Mouse (Mus musculus): ENCODE data around the gene Utp14b. TPM values are rescaled to one million over a fixed set of nuclear protein-coding genes. Genes with fewer than 3 reads are reported as not detected.

Gene Utp14b
- polyA plus RNA-seq, 1 experiment: 0.46 TPM

DNA sequence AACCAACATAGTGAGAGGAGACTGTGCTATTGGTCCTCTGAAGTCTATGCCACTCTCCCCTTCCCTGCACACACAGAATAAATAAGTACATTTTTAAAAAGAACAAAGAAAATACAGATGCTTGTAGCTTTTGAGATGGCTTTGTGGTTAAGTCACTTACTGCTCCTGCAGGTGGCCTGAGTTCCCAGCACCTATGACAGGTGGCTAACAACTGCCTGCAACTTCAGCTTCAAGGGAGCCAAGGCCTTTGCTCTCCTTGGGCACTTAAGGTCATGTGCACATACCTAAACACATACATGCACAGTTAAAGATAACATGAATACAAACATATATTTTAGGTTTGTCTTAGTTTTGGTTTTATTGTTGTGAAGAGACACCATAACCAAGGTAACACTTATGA lies 17.0 kb upstream of the Utp14b start:
- no peak for TF ChIP-seq POLR2A (IDR thresholded peaks at IDR 0.05; ENCODE audit: low read depth, low read length)
- TF ChIP-seq CTCF (IDR thresholded peaks at IDR 0.05; ENCODE audit: extremely low read depth, insufficient read depth, insufficient read length, insufficient replicate concordance): no peak
- DNase-seq (ENCODE audit: low read depth in 1 of 2, low spot score in 2 of 2): no peak
- H3K36me3 ChIP-seq (ENCODE audit: control insufficient read depth, insufficient read depth, low read length): no peaks in the 10 kb centered on the region
- no peaks in the 10 kb centered on the region for H3K4me1 ChIP-seq (ENCODE audit: control insufficient read depth, insufficient read depth, insufficient read length)
- H3K27ac ChIP-seq (ENCODE audit: insufficient read depth, low read length): no peak overlapping the region
- no peak overlapping the region for H3K4me3 ChIP-seq (ENCODE audit: extremely low read depth, insufficient read depth, insufficient read length)
- H3K27me3 ChIP-seq (ENCODE audit: control insufficient read depth, insufficient read depth, low read length): no peaks in the 10 kb centered on the region

DNA sequence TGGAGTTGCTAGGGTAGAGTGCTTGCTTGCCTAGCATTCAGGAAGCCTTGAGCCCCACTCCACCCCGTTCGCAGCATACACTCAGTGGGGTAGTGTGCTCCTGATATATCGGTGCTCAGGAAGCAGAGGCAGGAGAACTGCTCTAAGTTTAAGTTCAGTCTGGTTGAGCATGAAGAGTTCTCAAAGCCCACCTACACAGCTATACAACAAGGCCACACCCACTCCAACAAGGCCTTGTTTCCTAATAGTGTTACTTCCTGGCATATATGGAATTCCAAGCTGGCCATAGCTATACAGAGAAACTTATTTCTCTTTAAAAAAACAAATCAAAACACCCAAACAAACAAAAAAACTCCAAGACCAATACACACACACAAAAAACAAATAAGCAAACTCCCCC lies 16.0 kb upstream of the Utp14b start:
- 92% methylated on average over 3 of the region's 3 CpGs for WGBS
- no peak for DNase-seq (ENCODE audit: low read depth in 1 of 2, low spot score in 2 of 2)
- no peaks in the 10 kb centered on the region for H3K36me3 ChIP-seq (ENCODE audit: control insufficient read depth, insufficient read depth, low read length)
- TF ChIP-seq POLR2A (IDR thresholded peaks at IDR 0.05; ENCODE audit: low read depth, low read length) (no peak), CTCF (IDR thresholded peaks at IDR 0.05; ENCODE audit: extremely low read depth, insufficient read depth, insufficient read length, insufficient replicate concordance) (no peak)
- no peaks in the 10 kb centered on the region for H3K4me1 ChIP-seq (ENCODE audit: control insufficient read depth, insufficient read depth, insufficient read length)
- no peaks in the 10 kb centered on the region for H3K27me3 ChIP-seq (ENCODE audit: control insufficient read depth, insufficient read depth, low read length)
- no peak overlapping the region for H3K27ac ChIP-seq (ENCODE audit: insufficient read depth, low read length)
- H3K4me3 ChIP-seq (ENCODE audit: extremely low read depth, insufficient read depth, insufficient read length): no peak overlapping the region

DNA sequence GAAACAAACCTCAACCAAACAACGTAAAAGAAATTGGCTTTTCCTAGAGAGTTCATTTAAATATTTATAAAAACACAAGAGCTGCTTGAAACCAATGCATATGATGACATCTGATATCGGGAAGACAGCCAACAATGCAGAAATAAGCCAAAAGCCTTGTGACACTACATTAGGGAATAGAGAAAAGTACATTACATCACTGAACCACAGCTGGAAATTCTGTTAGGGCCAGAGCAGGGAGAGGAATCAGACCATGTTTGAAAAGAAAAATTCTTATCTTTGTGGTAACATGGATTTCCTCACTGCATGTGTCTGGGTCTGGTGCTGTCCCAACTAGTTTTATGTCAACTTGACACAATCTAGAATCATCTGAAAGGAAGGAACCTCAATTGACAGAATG lies 15.6 kb upstream of the Utp14b start:
- 87% methylated on average over 2 of the region's 2 CpGs for WGBS
- H3K27me3 ChIP-seq (ENCODE audit: control insufficient read depth, insufficient read depth, low read length): no peaks in the 10 kb centered on the region
- no peaks in the 10 kb centered on the region for H3K4me1 ChIP-seq (ENCODE audit: control insufficient read depth, insufficient read depth, insufficient read length)
- H3K4me3 ChIP-seq (ENCODE audit: extremely low read depth, insufficient read depth, insufficient read length): no peak overlapping the region
- H3K36me3 ChIP-seq (ENCODE audit: control insufficient read depth, insufficient read depth, low read length): no peaks in the 10 kb centered on the region
- no peak overlapping the region for H3K27ac ChIP-seq (ENCODE audit: insufficient read depth, low read length)
- TF ChIP-seq POLR2A (IDR thresholded peaks at IDR 0.05; ENCODE audit: low read depth, low read length): no peak
- no peak for TF ChIP-seq CTCF (IDR thresholded peaks at IDR 0.05; ENCODE audit: extremely low read depth, insufficient read depth, insufficient read length, insufficient replicate concordance)
- no peak for DNase-seq (ENCODE audit: low read depth in 1 of 2, low spot score in 2 of 2)

DNA sequence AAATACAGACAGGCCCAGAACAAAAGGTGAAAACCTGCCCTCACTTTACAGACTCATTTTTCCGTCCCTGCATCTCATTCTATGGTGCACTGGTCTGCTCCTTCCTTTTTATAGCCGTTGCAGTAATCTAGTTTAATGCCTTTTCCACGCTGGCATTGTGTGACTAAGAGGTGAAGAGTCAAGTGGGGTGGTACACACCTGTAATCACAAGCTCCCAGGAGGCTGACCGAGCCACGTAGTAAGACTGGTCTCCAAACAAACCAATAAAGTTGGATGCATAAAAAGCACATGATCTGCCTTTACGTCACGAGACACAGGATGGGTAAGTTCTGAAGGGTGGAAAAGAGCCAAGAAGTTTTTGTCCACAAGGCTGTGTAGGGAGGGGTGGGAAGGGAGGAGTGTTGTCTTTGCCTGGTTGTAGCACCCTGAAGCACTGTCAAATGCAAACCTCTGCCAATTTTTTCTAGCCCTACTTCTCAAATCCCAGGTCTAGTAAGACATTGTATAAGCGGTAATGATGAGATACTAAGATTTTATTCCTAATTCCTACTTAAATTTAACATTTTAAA lies 10.4 kb upstream of the Utp14b start:
- no peaks in the 10 kb centered on the region for H3K27me3 ChIP-seq (ENCODE audit: control insufficient read depth, insufficient read depth, low read length)
- TF ChIP-seq CTCF (IDR thresholded peaks at IDR 0.05; ENCODE audit: extremely low read depth, insufficient read depth, insufficient read length, insufficient replicate concordance) (no peak), POLR2A (IDR thresholded peaks at IDR 0.05; ENCODE audit: low read depth, low read length) (no peak)
- no peaks in the 10 kb centered on the region for H3K4me1 ChIP-seq (ENCODE audit: control insufficient read depth, insufficient read depth, insufficient read length)
- H3K4me3 ChIP-seq (ENCODE audit: extremely low read depth, insufficient read depth, insufficient read length): no peak overlapping the region
- H3K27ac ChIP-seq (ENCODE audit: insufficient read depth, low read length): no peak overlapping the region
- no peaks in the 10 kb centered on the region for H3K36me3 ChIP-seq (ENCODE audit: control insufficient read depth, insufficient read depth, low read length)
- DNase-seq (ENCODE audit: low read depth in 1 of 2, low spot score in 2 of 2): no peak
- WGBS: 84% methylated on average over 8 of the region's 8 CpGs

DNA sequence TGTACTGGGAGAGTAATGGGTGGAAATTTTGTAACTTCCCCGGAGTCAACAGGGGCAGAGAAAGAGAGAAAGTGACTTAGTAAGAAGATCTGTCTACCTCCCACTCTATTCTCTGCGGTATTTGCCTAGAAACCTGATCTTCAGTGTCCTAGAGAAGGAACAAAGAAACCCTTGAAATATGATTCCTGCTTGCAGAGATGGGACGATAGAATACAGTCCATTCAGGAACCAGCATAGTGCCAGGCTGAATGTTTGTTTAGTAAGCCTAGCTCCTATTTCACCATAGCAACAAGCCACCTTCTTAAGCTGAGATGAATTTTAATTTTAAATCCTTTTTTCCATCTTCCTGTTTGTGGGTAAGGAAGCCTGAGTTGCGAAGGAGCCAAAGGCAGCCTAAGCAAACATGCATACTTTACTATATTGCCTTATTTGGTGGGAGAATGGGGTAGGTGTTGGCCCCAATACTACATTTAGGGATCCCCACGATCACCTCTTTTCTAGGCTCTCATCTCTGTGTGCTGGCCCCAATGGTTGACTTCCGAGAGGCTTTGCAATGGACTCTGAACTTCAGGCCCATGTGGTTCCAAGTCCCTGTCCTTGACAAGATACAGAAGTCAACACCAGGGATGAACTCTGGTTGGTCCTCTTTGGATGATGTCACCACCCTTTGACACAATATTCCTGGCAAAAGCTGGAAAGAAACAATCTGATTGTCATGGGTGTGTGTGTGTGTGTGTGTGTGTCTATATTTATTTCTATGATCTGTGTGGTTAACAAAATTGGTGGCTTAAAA lies 8.4 kb upstream of the Utp14b start:
- 83% methylated on average over 6 of the region's 6 CpGs for WGBS
- Histone ChIP-seq H3K27ac (ENCODE audit: insufficient read depth, low read length) (no peak overlapping the region), H3K27me3 (ENCODE audit: control insufficient read depth, insufficient read depth, low read length) (no peaks in the 10 kb centered on the region), H3K4me3 (ENCODE audit: extremely low read depth, insufficient read depth, insufficient read length) (no peak overlapping the region), H3K4me1 (ENCODE audit: control insufficient read depth, insufficient read depth, insufficient read length) (no peaks in the 10 kb centered on the region), H3K36me3 (ENCODE audit: control insufficient read depth, insufficient read depth, low read length) (no peaks in the 10 kb centered on the region)
- no peak for DNase-seq (ENCODE audit: low read depth in 1 of 2, low spot score in 2 of 2)
- TF ChIP-seq CTCF (IDR thresholded peaks at IDR 0.05; ENCODE audit: extremely low read depth, insufficient read depth, insufficient read length, insufficient replicate concordance): no peak
- no peak for TF ChIP-seq POLR2A (IDR thresholded peaks at IDR 0.05; ENCODE audit: low read depth, low read length)

DNA sequence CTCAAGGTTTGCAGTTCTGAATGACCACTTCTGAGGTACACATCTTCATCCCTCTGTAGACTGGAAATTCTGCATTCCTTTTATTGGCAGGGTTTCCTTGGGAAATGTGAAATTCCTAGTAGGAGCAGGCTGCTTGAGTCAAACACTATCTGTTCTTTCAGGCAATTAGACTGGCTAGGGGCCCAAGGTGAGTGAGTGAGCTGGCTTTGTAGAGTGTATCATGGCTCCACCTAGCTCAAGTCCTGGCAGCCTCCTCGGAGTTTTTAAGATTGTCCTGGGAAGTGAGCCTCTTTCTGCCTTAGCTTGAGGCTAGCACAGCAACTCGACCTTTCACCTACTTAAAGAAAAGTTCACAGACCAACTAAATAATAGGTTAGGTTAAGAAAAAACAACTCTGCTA lies 1.4 kb upstream of the Utp14b start:
- 67% methylated on average over 2 of the region's 2 CpGs for WGBS
- Histone ChIP-seq H3K4me1 (ENCODE audit: control insufficient read depth, insufficient read depth, insufficient read length) (no peaks in the 10 kb centered on the region; the same call in 1 of the 2 replicates), H3K27ac (ENCODE audit: insufficient read depth, low read length) (no peak overlapping the region), H3K36me3 (ENCODE audit: control insufficient read depth, insufficient read depth, low read length) (no peaks in the 10 kb centered on the region), H3K27me3 (ENCODE audit: control insufficient read depth, insufficient read depth, low read length) (0 out of 2 replicates have a peak, but pooled peaks cover 3% of the 10 kb centered on the region), H3K4me3 (ENCODE audit: extremely low read depth, insufficient read depth, insufficient read length) (no peak overlapping the region)
- TF ChIP-seq CTCF (IDR thresholded peaks at IDR 0.05; ENCODE audit: extremely low read depth, insufficient read depth, insufficient read length, insufficient replicate concordance) (no peak), POLR2A (IDR thresholded peaks at IDR 0.05; ENCODE audit: low read depth, low read length) (no peak)
- no peak for DNase-seq (ENCODE audit: low read depth in 1 of 2, low spot score in 2 of 2)

Data from spleen, adult 2 months (tissue).